Mouse (Mus musculus) hindbrain, embryonic 16.5 days (tissue): Measurements from ENCODE around the gene Eif4g1. TPM values are rescaled to one million over a fixed set of nuclear protein-coding genes. Genes with fewer than 3 reads are reported as not detected.
A peak's percentile ranks its signal among the peaks of the same experiment; 100 is the strongest.

Source experiments
- ATAC-seq: fragments of 200-750 bp; cut with Nextera tagmentation; 2 replicates; pipeline ENCODE4 v1.8.0; 2017; ENCODE audit warnings: moderate TSS enrichment, moderate library complexity
- H3K27ac ChIP-seq: fragments of 300-500 bp; sonication (generic); 2 replicates; pipeline ENCODE4 v1.5.1; 2014; ENCODE audit warnings: low read depth, mild to moderate bottlenecking, control low read depth, low read length, moderate library complexity
- H3K27me3 ChIP-seq: fragments of 300-500 bp; sonication (generic); replicated peaks from 2 replicates; pipeline ENCODE4 v1.6.1; 2014; ENCODE audit warnings: low read length; ENCODE audit not compliant: control insufficient read depth, insufficient read depth
- H3K36me3 ChIP-seq: fragments of 300-500 bp; sonication (generic); 2 replicates; pipeline ENCODE4 v1.6.1; 2014; ENCODE audit warnings: mild to moderate bottlenecking, low read length, moderate library complexity, mixed read lengths; ENCODE audit not compliant: control insufficient read depth, insufficient read depth
- H3K4me1 ChIP-seq: fragments of 300-500 bp; sonication (generic); 2 replicates; pipeline ENCODE4 v1.6.1; 2014; ENCODE audit warnings: low read depth, low read length; ENCODE audit not compliant: control insufficient read depth, insufficient read depth
- H3K4me2 ChIP-seq: fragments of 300-500 bp; sonication (generic); 2 replicates; pipeline ENCODE4 v1.6.1; 2014; ENCODE audit warnings: mild to moderate bottlenecking, low read length, control low read depth, moderate library complexity
- H3K4me3 ChIP-seq: fragments of 300-500 bp; sonication (generic); 2 replicates; pipeline ENCODE4 v1.5.1; 2014; ENCODE audit warnings: mild to moderate bottlenecking, low read length, control low read depth, moderate library complexity
- H3K9ac ChIP-seq: fragments of 300-500 bp; sonication (generic); 2 replicates; pipeline ENCODE4 v1.6.1; 2014; ENCODE audit warnings: low read depth, mild to moderate bottlenecking, control low read depth, low read length, moderate library complexity
- H3K9me3 ChIP-seq: fragments of 300-500 bp; sonication (generic); 2 replicates; pipeline ENCODE4 v1.6.1; 2014; ENCODE audit warnings: mild to moderate bottlenecking, low read length, moderate library complexity; ENCODE audit not compliant: control insufficient read depth
- WGBS: fragments of 180-500 bp; shearing (Covaris S2); extraction: QIAGEN DNeasy Blood & Tissue Kit; methylation state at CpG from one replicate; pipeline ENCODE4 v1.1.7; 2014; 5-methylcytosine and 5-hydroxymethylcytosine counted together
- polyA plus RNA-seq: library from polyadenylated mRNA; unstranded; fragments of >200 nt; fragmentation: Nextera tagmentation; extraction: Ambion mirVana; gene quantifications from 2 replicates; pipeline ENCODE4 v1.2.1, GENCODE M21; 2015

The Eif4g1 gene
- polyA plus RNA-seq, 1 experiment from 2014 or later = 133 TPM

DNA sequence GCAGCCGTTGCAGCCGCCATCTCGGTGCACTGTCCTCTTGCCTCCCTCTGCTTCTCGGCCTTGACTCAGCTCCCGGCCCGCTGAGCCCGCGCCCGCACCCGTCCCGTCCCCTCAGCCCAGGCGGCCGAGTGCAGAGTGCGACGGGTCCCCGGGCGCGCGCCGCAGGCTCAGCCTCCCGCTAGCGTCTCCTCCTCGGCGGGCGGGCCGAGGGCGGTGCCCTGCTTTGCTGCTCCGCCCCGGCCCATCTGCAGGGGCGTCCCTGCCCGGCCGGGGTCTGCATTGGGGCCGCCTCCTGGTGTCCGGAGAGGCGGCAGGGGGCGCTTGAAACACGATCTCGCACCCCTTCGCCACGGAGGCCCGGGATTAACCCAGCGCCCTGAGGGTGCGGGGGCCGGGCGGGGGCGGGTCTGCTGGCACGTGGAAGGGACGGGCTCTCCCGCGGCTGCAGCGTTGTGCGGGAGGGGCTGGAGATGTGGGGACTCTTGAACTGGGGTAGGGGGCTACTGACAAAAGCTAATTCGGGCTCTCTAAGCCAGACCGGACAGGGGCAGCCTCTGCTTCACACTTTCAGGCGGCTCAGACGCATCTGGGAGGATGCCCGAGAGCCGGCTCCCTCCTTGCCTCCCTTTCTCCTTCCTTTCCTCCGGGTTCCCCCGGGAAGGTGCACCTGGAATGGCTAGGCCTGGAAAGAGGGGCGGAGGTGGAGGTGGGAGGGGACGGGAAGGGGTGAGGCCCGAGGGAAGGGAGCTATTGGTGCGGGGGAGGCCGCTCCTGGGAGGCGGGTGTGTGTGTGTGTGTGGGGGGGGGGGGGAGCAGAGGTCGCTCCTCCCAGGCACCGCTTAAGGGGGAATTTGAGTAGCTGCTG, 48.1 kb downstream of the Eif4g1 start:
- Histone ChIP-seq H3K4me1 (peaks cover 32% of the 10 kb centered on the region), H3K27ac (peak overlapping the region; percentile 94), H3K9ac (peak overlapping the region; percentile 87), H3K27me3 (no peaks in the 10 kb centered on the region), H3K9me3 (no peaks in the 10 kb centered on the region), H3K4me3 (peak overlapping the region; percentile 83), H3K36me3 (no peaks in the 10 kb centered on the region; the same call in none of the 2 replicates), H3K4me2 (peak overlapping the region; percentile 95)
- under 1% methylated on average over 61 of the region's 68 CpGs for WGBS
- peak; percentile 85 for ATAC-seq

DNA sequence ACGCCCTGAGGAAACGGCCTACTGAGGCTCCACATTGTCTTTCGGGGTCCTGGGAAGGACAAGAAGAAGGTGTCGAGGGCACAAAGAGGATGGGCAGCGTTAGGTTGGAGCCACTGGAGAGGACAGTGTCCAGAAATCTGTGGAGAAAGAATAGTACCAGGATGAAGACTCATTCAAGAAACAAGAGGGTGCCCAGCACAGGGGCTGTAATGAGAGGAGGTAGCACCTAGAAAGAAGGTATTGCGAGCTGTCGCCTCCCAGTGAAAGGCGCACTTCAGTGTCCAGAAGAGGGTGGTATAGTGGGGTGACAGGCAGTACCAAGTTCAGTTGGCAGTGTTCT, 48.7 kb downstream of the Eif4g1 start:
- Histone ChIP-seq H3K36me3 (no peaks in the 10 kb centered on the region; the same call in none of the 2 replicates), H3K4me3 (peak overlapping the region; percentile 83), H3K27me3 (no peaks in the 10 kb centered on the region), H3K4me1 (peaks cover 32% of the 10 kb centered on the region), H3K9ac (peak overlapping the region; percentile 87), H3K27ac (peak overlapping the region; percentile 94), H3K9me3 (no peaks in the 10 kb centered on the region), H3K4me2 (peak overlapping the region; percentile 95)
- under 1% methylated on average over 8 of the region's 8 CpGs for WGBS
- ATAC-seq = peak; percentile 26; the same call in 1 of the 2 replicates

DNA sequence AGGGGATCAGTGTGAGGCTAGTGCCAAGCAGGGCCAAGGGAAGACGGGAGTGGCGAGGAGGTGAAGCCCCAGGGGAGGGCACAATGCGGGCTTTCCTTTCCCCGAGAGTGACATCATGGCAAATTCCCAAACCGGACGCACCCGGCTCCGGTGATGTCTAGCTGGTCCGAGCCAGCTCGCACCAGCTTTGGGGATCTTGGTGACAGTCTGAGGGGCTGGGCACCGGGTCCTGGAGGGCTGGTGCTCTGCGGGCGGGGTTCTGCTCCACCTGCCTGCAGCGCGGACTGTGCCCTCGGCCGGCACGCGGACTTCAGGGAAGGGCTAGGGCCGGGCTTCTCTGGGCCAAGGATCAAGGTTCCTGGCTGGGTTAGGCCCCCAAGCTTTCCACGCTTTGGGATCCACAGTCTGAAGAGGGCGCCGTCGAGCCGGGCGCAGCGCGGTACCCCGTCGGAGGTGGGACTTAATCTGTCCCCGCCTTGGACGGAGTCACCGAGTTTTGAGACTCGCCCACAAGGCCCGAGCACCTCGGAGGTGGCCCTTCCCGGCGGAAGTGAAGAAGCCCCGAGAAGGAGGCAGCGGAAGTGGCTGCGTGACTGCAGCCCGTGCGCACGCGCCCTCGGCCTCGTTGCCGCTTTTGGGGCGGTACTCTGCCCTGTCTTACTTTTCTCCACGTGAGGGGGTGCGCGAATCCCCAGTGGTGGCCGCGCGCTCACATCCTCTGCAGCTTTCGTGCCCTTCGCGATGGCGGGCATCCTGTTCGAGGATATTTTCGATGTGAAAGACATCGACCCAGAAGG, 49.3 kb downstream of the Eif4g1 start, which contains the start of the genes Polr2h and Clcn2:
Gene Polr2h, plus strand, starts transcription at position 485 of the 797 bp plus-strand sequence.
Gene Clcn2, minus strand, starts transcription at position 566 of the 797 bp plus-strand sequence.
- WGBS = under 1% methylated on average over 55 of the region's 62 CpGs
- Histone ChIP-seq H3K4me3 (peak within 1 kb of the TSS; percentile 83), H3K27ac (peak within 1 kb of the TSS; percentile 94), H3K4me2 (peak within 1 kb of the TSS; percentile 95), H3K27me3 (no peaks in the 10 kb centered on the region), H3K9me3 (no peaks in the 10 kb centered on the region), H3K36me3 (no peaks in the 10 kb centered on the region; the same call in none of the 2 replicates), H3K4me1 (peaks cover 32% of the 10 kb centered on the region), H3K9ac (peak within 1 kb of the TSS; percentile 87)
- ATAC-seq = peak; percentile 86

DNA sequence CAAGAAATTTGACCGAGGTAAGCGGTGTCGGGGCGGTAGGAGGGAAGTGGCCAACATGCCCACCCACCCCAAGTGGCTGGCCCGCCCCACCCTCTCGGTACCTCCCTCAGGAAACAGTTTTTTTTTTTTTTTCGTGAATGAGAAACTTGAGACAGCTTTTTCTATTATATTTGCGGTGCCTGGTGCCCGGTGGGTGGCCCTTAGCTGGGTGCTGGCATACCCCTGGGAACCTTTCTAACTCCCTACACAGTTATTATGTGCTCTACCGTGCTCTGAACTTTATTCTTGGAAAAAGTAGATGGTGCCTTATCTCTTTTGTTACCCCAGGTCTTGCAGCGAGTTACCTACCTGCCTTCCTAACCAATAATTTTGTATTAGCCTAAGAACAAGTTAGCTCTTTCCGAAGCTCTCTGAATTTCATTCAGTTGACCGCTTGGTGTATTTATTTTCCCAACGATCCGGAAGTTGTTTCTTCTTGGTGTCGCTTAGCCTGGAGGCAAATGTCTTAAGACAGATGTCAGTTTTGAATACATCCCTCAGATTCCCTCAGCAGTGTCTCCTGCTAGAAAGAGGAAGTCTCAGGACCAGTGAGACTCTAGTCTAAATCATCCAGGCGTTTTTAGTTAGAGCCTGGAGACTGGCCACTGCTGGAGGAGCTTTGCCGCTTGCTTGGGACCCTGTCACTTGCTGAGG, 50.0 kb downstream of the Eif4g1 start:
- H3K27me3 ChIP-seq = no peaks in the 10 kb centered on the region
- ATAC-seq = peak; percentile 28
- 1% methylated on average over 18 of the region's 18 CpGs for WGBS

DNA sequence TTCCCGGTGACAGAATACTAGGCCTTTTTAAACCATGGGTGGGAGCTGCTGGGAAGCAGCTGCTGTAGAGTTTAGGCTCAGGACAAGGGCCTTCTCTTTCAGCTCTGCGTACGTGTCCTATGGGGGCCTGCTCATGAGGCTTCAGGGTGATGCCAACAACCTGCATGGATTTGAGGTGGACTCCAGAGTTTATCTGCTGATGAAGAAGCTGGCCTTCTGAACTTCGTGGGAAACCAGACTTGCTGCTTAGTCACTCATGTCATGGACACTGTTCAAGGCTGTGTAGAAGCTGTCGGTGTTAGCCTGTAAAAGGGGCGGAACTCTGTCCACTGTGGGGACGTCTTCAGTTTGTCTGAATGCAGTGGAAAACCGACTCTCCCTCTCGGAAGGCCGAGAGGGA, 53.7 kb downstream of the Eif4g1 start:
- H3K9me3 ChIP-seq = no peaks in the 10 kb centered on the region
- H3K27ac ChIP-seq = no peak overlapping the region
- no peak overlapping the region for H3K4me2 ChIP-seq
- peaks cover 11% of the 10 kb centered on the region for H3K4me1 ChIP-seq
- WGBS = 90% methylated on average over 10 of the region's 10 CpGs
- H3K27me3 ChIP-seq = no peaks in the 10 kb centered on the region; the same call in 1 of the 2 replicates
- no peak overlapping the region for H3K9ac ChIP-seq
- ATAC-seq = no peak
- no peaks in the 10 kb centered on the region; the same call in 1 of the 2 replicates for H3K36me3 ChIP-seq
- H3K4me3 ChIP-seq = no peak overlapping the region

More for the DNA sequence above, 50.0 kb downstream of the Eif4g1 start:
- Histone ChIP-seq H3K9me3 (no peaks in the 10 kb centered on the region), H3K9ac (peak overlapping the region; percentile 87), H3K4me3 (peak overlapping the region; percentile 83), H3K4me1 (peaks cover 32% of the 10 kb centered on the region), H3K36me3 (no peaks in the 10 kb centered on the region; the same call in 1 of the 2 replicates), H3K27ac (peak overlapping the region; percentile 94), H3K4me2 (peak overlapping the region; percentile 95)

DNA sequence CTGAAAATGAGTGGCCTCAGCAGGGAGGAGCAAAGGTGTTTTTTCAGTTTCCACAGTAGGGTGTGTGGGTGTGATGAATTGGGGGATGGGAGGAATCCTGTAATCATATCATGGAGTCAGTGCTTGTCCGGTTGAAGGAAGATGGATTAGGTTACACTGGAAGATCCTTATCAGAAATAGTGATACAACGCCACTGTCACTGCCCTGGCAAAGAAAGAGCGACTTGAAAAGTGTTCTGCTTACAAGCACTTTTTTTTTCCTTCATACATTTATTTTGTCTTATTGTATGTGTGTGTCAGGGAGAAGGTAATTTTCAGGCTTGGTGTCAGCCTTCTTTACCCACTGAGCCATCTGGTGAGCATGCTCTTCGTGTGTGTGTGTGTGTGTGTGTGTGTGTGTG, 54.6 kb downstream of the Eif4g1 start:
- peaks cover 7% of the 10 kb centered on the region for H3K4me1 ChIP-seq
- no peak for ATAC-seq
- H3K4me2 ChIP-seq = no peak overlapping the region
- no peak overlapping the region for H3K9ac ChIP-seq
- no peaks in the 10 kb centered on the region; the same call in 1 of the 2 replicates for H3K36me3 ChIP-seq
- no peak overlapping the region for H3K27ac ChIP-seq
- WGBS = 86% methylated on average over 4 of the region's 4 CpGs
- no peaks in the 10 kb centered on the region for H3K9me3 ChIP-seq
- H3K27me3 ChIP-seq = no peaks in the 10 kb centered on the region; the same call in 1 of the 2 replicates
- H3K4me3 ChIP-seq = no peak overlapping the region

DNA sequence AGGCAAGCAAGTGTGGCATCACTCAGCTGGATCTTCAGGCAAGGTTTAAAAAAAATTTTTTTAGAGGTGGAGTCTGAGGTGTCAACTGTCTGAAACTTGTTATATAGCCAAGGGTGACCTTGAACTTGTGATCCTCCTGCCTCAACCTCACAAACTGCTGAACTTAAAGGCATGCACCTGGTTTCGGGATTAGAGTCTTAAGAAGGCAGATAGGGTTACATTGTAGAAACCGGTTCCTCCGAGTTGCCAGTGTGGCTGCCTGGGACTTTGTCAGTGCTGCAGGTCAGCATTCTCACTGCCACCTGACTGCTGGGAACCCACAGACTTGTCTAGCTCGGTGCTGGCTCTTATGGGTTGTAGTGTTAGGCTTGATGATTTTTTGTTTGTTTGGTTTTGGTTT, 55.1 kb downstream of the Eif4g1 start:
- Histone ChIP-seq H3K9me3 (no peaks in the 10 kb centered on the region), H3K4me3 (no peak overlapping the region), H3K36me3 (no peaks in the 10 kb centered on the region; the same call in 1 of the 2 replicates), H3K4me1 (peaks cover 7% of the 10 kb centered on the region), H3K27ac (no peak overlapping the region), H3K4me2 (no peak overlapping the region), H3K27me3 (no peaks in the 10 kb centered on the region; the same call in 1 of the 2 replicates), H3K9ac (no peak overlapping the region)
- no peak for ATAC-seq
- 76% methylated on average over 4 of the region's 4 CpGs for WGBS

DNA sequence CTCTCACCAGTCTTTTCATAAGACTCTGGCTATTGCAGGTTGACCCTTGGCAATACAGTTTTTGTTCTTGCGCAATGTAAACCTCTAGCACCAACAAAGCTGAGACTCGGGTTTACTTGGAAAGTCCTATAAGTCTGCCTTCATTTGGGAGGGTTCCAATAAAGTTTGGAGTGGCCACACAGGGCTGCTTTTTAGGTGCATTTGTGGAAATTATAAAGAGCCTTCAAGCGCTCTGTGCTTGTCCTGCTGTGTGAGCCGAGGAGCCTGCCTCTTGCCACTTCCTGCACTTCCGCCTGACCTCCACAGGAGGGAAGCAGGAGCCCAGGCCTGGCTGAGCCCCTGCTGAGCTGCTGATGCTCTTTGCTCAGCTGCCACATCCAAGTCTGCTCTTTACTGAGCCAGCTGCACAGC, 56.2 kb downstream of the Eif4g1 start:
- H3K27me3 ChIP-seq = no peaks in the 10 kb centered on the region; the same call in 1 of the 2 replicates
- 35% methylated on average over 5 of the region's 5 CpGs for WGBS
- no peak overlapping the region for H3K4me3 ChIP-seq

More for the DNA sequence above, 56.2 kb downstream of the Eif4g1 start:
- no peaks in the 10 kb centered on the region; the same call in 1 of the 2 replicates for H3K36me3 ChIP-seq
- H3K9me3 ChIP-seq = no peaks in the 10 kb centered on the region
- peak; percentile 82 for ATAC-seq
- H3K9ac ChIP-seq = no peak overlapping the region
- no peak overlapping the region for H3K4me2 ChIP-seq
- no peaks in the 10 kb centered on the region for H3K4me1 ChIP-seq
- no peak overlapping the region for H3K27ac ChIP-seq
